Mouse (Mus musculus): ENCODE results near the gene Rd3l. TPM values are rescaled to one million over a fixed set of nuclear protein-coding genes. Genes with fewer than 3 reads are reported as not detected.
A peak's percentile ranks its signal among the peaks of the same experiment; 100 is the strongest.
"Not testable (repeated sequence)": the region's sequence is repeated elsewhere in the genome, so short reads cannot be mapped to it uniquely, and the experiment has no call there.

Gene Rd3l
- polyA plus RNA-seq, 1 experiment from 2014 or later: 0.64 TPM

- WGBS: 1% methylated on average over 37 of the region's 37 CpGs
- Histone ChIP-seq H3K9me3 (replicated peaks) (no peaks in the 10 kb centered on the region), H3K4me1 (replicated peaks) (peaks cover 19% of the 10 kb centered on the region), H3K4me2 (peak within 1 kb of the TSS; percentile 86), H3K27me3 (replicated peaks) (no peaks in the 10 kb centered on the region), H3K36me3 (peaks cover 25% of the 10 kb centered on the region), H3K27ac (ENCODE audit: poor library complexity, severe bottlenecking) (peak within 1 kb of the TSS; percentile 85), H3K9ac (peak within 1 kb of the TSS; percentile 95), H3K4me3 (peak within 1 kb of the TSS; percentile 89)
- ATAC-seq (ENCODE audit: insufficient number of reproducible peaks, low FRiP score): peak; percentile 92
Observed at GRCm38 (mm10) chr12:111966683-111967173, 14.4 kb downstream of the Rd3l start, which contains the start of gene Atp5mpl. Atp5mpl (minus strand) TSS chr12:111966977.

DNA sequence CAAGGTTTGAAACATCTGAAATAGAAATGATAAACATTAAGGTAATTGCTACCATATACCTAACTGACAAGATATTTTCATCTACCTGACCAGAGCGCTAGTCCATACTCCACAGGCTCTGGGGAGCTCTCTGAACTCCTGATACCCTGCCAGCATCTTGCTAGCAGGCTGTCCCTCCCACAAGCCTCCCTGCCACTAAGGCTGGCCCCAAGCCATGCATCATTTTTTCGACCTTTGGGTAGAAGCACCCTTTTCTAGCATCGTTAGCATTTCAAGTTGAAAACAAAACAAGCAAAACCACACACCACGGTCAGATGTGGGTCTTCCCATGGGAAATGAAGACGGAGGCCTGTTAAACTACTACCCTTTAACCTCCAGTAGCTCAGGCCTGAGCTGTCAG lies 17.8 kb downstream of the Rd3l start:
- Histone ChIP-seq H3K4me2 (no peak overlapping the region), H3K4me3 (no peak overlapping the region), H3K4me1 (replicated peaks) (peaks cover 22% of the 10 kb centered on the region), H3K36me3 (peaks cover 51% of the 10 kb centered on the region), H3K27me3 (replicated peaks) (no peaks in the 10 kb centered on the region), H3K27ac (ENCODE audit: poor library complexity, severe bottlenecking) (no peak overlapping the region), H3K9me3 (replicated peaks) (0 out of 2 replicates have a peak, but pooled peaks cover 5% of the 10 kb centered on the region), H3K9ac (no peak overlapping the region)
- WGBS: 86% methylated on average over 5 of the region's 5 CpGs
- no peak for ATAC-seq (ENCODE audit: insufficient number of reproducible peaks, low FRiP score)

- Histone ChIP-seq H3K4me2 (no peak overlapping the region), H3K27me3 (replicated peaks) (no peaks in the 10 kb centered on the region), H3K4me3 (no peak overlapping the region), H3K4me1 (replicated peaks) (peaks cover 5% of the 10 kb centered on the region; the same call in 1 of the 2 replicates), H3K9ac (no peak overlapping the region), H3K27ac (ENCODE audit: poor library complexity, severe bottlenecking) (no peak overlapping the region), H3K36me3 (peaks cover 39% of the 10 kb centered on the region), H3K9me3 (replicated peaks) (0 out of 2 replicates have a peak, but pooled peaks cover 5% of the 10 kb centered on the region)
- ATAC-seq (ENCODE audit: insufficient number of reproducible peaks, low FRiP score): peak; percentile 53; the same call in 1 of the 2 replicates
- WGBS: 39% methylated on average over 9 of the region's 9 CpGs
Observed at GRCm38 (mm10) chr12:111958101-111958865, 22.8 kb downstream of the Rd3l start.

DNA sequence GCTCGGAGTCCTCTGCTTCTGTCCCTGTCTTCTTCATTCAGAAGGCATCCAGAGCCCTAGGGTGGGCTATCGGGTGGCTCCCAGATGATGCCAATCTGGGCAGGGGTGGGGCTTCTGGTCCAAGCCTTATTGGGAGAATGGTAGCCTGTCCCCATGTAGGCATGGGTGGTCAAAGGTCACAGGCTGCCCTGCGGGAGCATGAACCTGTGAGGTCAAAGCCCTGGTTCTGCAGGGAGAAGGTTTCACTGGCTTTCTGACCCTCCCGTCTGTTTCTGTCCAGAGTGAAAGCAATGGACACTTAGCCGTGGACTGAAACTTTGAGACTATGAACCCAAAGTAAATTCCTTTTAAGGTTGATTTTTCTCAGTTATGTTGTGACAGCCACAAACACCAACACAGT lies 24.9 kb downstream of the Rd3l start:
- Histone ChIP-seq H3K27ac (ENCODE audit: poor library complexity, severe bottlenecking) (no peak overlapping the region), H3K9me3 (replicated peaks) (0 out of 2 replicates have a peak, but pooled peaks cover 5% of the 10 kb centered on the region), H3K27me3 (replicated peaks) (no peaks in the 10 kb centered on the region), H3K4me2 (no peak overlapping the region), H3K4me1 (replicated peaks) (peaks cover 5% of the 10 kb centered on the region; the same call in 1 of the 2 replicates), H3K36me3 (peaks cover 21% of the 10 kb centered on the region), H3K4me3 (no peak overlapping the region), H3K9ac (no peak overlapping the region)
- no peak for ATAC-seq (ENCODE audit: insufficient number of reproducible peaks, low FRiP score)
- WGBS: 83% methylated on average over 5 of the region's 5 CpGs

GRCm38 (mm10) chr12:111951701-111952100 lies 29.4 kb downstream of the Rd3l start:
- no peak overlapping the region for H3K4me2 ChIP-seq
- no peaks in the 10 kb centered on the region for H3K4me1 ChIP-seq (replicated peaks)
- H3K27me3 ChIP-seq (replicated peaks): no peaks in the 10 kb centered on the region
- H3K4me3 ChIP-seq: no peak overlapping the region
- no peak for ATAC-seq (ENCODE audit: insufficient number of reproducible peaks, low FRiP score)
- H3K27ac ChIP-seq (ENCODE audit: poor library complexity, severe bottlenecking): no peak overlapping the region
- WGBS: 67% methylated on average over 5 of the region's 5 CpGs
- H3K36me3 ChIP-seq: no peaks in the 10 kb centered on the region
- no peaks in the 10 kb centered on the region for H3K9me3 ChIP-seq (replicated peaks)
- no peak overlapping the region for H3K9ac ChIP-seq

GRCm38 (mm10) chr12:111950486-111950885 lies 30.6 kb downstream of the Rd3l start:
- Histone ChIP-seq H3K9me3 (replicated peaks) (no peaks in the 10 kb centered on the region), H3K4me1 (replicated peaks) (peaks cover 8% of the 10 kb centered on the region), H3K27ac (ENCODE audit: poor library complexity, severe bottlenecking) (no peak overlapping the region), H3K4me2 (no peak overlapping the region), H3K9ac (no peak overlapping the region; the same call in 1 of the 2 replicates), H3K4me3 (no peak overlapping the region), H3K27me3 (replicated peaks) (no peaks in the 10 kb centered on the region), H3K36me3 (no peaks in the 10 kb centered on the region)
- WGBS: 64% methylated on average over 5 of the region's 5 CpGs
- no peak for ATAC-seq (ENCODE audit: insufficient number of reproducible peaks, low FRiP score)

DNA sequence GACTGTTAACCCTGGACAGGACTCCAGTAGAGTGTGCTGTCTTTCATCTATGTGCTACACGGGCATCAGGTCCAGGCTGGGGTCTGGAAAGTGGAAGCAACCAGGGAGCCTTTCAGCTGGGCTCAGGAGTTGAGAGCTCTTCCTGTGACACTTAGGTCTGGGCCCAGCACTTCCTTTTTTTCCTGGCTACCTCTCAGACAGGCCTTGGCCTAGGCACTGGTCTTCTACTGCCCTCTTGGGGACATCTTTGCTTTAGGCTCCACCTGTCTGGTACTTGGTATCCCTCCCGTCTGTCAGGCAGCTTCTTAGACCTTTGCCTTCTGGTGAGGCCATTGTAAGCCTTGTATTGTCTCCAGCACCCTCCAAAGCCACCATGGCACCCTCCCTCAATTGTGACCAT lies 34.4 kb downstream of the Rd3l start:
- Histone ChIP-seq H3K27ac (ENCODE audit: poor library complexity, severe bottlenecking) (peak overlapping the region; percentile 80), H3K27me3 (replicated peaks) (no peaks in the 10 kb centered on the region), H3K4me1 (replicated peaks) (peaks cover 31% of the 10 kb centered on the region), H3K4me3 (no peak overlapping the region), H3K36me3 (no peaks in the 10 kb centered on the region), H3K9ac (no peak overlapping the region), H3K9me3 (replicated peaks) (no peaks in the 10 kb centered on the region), H3K4me2 (no peak overlapping the region)
- WGBS: 13% methylated on average over 2 of the region's 2 CpGs
- ATAC-seq (ENCODE audit: insufficient number of reproducible peaks, low FRiP score): no peak

DNA sequence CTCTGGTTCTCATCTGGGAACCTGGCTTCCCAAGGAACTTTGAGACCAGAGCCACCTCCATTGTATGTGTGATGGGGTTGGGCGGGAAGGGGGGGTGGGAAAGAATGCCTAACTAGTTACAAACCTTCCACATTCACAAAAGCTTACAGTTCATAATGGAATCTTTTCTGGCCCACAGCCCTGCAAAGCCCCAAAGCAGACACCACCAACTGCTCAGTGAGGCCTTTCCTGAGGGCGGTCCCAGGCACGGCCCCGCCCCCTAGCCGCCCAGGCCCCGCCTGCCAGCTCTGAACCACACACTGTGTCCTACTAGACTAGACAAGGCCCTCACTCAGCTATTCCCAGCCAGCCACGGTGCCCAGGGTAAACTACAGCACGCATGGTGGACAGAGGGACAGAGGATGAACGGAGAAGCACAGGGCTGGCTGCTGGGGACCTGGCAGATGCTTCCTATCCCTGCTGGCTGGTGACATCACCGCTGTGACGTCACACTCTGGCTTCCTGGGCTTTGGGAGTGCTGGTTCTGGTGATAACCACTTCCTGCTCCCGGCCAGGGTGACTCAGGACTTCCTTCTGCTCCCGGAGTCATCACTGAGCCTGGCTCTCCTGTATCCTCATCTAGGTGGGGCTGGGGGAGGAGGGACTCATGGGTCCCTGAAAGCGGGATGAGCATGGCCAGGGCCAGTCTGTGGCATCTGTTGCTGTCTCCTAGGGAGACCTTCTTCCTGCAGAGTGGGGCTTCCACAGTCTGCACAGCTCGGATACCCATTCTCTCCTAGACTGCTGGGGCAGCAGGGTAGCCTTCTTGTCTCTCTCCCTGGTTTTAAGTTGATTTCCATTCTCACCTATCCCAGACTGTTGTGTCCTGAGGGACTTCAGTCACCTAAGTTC lies 35.1 kb downstream of the Rd3l start:
- peak overlapping the region; percentile 92 for H3K27ac ChIP-seq (ENCODE audit: poor library complexity, severe bottlenecking)
- H3K4me2 ChIP-seq: peak overlapping the region; percentile 11; the same call in 1 of the 2 replicates
- H3K4me3 ChIP-seq; H3K36me3 ChIP-seq; H3K27me3 ChIP-seq (replicated peaks); H3K9me3 ChIP-seq (replicated peaks); H3K9ac ChIP-seq: not testable (repeated sequence)
- peaks cover 31% of the 10 kb centered on the region for H3K4me1 ChIP-seq (replicated peaks)
- 42% methylated on average over 12 of the region's 15 CpGs for WGBS
- ATAC-seq (ENCODE audit: insufficient number of reproducible peaks, low FRiP score): peak; percentile 77

GRCm38 (mm10) chr12:111945115-111945514 lies 36.0 kb downstream of the Rd3l start:
- 12% methylated on average over 8 of the region's 8 CpGs for WGBS
- ATAC-seq (ENCODE audit: insufficient number of reproducible peaks, low FRiP score): peak; percentile 76
- Histone ChIP-seq H3K4me3 (no peak overlapping the region), H3K4me2 (peak overlapping the region; percentile 11), H3K27me3 (replicated peaks) (no peaks in the 10 kb centered on the region), H3K27ac (ENCODE audit: poor library complexity, severe bottlenecking) (peak overlapping the region; percentile 92), H3K9ac (no peak overlapping the region), H3K36me3 (no peaks in the 10 kb centered on the region), H3K9me3 (replicated peaks) (no peaks in the 10 kb centered on the region), H3K4me1 (replicated peaks) (peaks cover 31% of the 10 kb centered on the region)

DNA sequence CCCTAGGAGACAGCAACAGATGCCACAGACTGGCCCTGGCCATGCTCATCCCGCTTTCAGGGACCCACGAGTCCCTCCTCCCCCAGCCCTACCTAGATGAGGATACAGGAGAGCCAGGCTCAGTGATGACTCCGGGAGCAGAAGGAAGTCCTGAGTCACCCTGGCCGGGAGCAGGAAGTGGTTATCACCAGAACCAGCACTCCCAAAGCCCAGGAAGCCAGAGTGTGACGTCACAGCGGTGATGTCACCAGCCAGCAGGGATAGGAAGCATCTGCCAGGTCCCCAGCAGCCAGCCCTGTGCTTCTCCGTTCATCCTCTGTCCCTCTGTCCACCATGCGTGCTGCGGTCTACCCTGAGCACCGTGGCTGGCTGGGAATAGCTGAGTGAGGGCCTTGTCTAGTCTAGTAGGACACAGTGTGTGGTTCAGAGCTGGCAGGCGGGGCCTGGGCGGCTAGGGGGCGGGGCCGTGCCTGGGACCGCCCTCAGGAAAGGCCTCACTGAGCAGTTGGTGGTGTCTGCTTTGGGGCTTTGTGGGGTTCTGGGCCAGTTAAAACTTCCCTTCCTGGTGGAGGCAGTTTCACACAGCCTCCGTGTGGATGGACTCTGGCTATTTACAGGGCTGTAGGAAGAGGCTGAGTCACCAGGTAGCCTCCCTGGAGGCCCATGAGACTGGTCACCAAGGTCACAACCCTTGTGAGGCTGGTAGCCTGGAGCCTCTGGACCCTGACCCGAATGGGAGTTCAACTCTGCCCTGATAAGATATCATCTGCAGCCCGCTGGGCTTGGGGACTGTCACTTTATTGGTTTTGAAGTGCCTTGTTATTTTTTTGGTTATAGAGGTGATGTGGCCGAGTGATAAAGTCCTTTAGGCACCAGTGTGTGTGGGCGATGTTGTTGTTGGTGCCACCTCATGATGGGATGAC lies 36.8 kb downstream of the Rd3l start:
- peak overlapping the region; percentile 24 for H3K4me3 ChIP-seq
- H3K27ac ChIP-seq (ENCODE audit: poor library complexity, severe bottlenecking): peak overlapping the region; percentile 92
- not testable (repeated sequence) for H3K27me3 ChIP-seq (replicated peaks); H3K9ac ChIP-seq; H3K9me3 ChIP-seq (replicated peaks); H3K36me3 ChIP-seq
- peaks cover 35% of the 10 kb centered on the region for H3K4me1 ChIP-seq (replicated peaks)
- peak; percentile 75 for ATAC-seq (ENCODE audit: insufficient number of reproducible peaks, low FRiP score)
- peak overlapping the region; percentile 53 for H3K4me2 ChIP-seq
- 36% methylated on average over 18 of the region's 20 CpGs for WGBS
